Mouse (Mus musculus) right cerebral cortex, postnatal 10 days (tissue): Measurements from ENCODE around the gene Psma6.
A peak's percentile ranks its signal among the peaks of the same experiment; 100 is the strongest.
"Not testable (repeated sequence)": the region's sequence is repeated elsewhere in the genome, so short reads cannot be mapped to it uniquely, and the experiment has no call there.

Experiments used
- DNase-seq, 2 experiments: peaks; one replicate each; pipeline ENCODE4 v3.0.0; 2021; ENCODE audit warnings: low spot score in 2 of 2

The Psma6 gene

DNA sequence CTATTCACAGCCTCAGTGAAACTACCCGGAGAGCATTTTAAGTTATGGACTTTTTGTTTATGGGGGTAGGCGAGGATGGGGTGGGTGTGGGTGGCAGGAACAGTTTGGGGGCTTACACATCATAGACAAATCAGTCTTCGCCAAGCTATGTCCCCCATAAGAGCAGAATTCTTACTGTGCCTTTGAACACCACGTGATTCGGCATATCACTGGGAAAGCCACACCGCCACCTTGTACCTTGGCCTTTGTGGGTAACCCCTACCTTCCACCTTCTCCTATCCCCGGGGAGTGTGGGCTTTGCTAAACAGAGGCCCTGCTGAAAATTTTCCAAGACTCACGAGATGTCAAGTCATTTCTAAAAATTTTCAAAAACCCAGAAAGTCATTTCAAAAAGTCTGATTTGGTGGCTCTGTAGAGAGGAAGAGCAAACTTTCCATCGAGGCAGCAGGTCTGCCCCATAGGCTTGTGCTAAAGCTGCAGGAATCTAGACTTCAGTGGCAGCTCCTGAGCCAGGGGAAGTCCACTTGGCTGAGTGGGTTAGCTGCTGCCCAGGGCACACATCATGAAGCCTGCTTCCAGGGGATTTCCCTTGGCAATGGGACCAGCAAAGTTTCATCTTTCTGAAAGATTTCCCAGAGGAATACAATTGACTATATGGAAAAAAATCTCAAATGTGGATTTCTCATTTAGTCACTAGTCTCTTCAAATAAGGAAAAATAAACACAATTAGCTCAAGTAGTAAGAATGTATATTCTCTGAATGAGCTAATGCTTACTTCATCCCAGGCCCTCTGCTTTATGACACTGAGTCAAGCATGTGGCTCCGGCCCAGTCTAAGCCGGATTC, 8.9 kb downstream of the Psma6 start:
- DNase-seq = no peak

DNA sequence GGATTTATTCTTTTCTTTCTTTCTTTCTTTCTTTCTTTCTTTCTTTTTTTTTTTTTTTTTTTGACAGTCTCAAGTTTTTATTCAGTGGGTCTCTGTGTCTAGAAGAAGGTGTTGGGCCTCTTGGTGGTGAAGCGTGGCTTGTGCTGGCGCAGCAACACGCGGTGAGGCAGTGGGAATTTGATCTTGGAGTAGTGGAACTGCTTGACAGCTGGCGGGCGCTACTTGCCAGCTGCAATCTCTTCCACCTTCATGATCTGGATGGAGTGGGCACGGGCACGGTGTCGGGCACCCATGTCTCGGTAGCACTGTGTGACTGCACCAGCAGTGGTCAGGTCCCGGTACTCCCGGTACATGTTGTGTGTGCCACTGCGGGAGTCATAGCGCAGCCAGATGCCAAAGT, 11.6 kb downstream of the Psma6 start:
- not testable (repeated sequence) for DNase-seq

DNA sequence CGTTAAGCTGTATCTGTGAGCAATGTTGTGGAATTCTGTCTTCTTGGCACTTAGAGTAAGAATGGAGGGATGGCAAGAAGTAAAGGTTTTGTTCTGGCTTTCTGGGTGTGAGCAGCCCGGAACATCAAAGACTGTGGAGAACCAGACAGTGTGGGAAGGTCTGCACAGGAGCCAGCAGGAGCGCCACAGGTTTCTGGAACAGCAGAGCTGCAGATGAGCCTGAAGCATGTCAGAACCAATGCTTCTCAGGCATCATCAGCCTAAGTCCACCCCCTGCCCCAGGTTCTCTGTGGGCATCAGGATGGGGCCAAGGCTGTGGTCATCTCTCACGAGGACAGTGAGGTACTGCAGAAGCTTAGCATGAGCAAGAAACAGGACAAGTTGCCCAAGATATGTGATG, 12.5 kb downstream of the Psma6 start:
- DNase-seq = no peak

DNA sequence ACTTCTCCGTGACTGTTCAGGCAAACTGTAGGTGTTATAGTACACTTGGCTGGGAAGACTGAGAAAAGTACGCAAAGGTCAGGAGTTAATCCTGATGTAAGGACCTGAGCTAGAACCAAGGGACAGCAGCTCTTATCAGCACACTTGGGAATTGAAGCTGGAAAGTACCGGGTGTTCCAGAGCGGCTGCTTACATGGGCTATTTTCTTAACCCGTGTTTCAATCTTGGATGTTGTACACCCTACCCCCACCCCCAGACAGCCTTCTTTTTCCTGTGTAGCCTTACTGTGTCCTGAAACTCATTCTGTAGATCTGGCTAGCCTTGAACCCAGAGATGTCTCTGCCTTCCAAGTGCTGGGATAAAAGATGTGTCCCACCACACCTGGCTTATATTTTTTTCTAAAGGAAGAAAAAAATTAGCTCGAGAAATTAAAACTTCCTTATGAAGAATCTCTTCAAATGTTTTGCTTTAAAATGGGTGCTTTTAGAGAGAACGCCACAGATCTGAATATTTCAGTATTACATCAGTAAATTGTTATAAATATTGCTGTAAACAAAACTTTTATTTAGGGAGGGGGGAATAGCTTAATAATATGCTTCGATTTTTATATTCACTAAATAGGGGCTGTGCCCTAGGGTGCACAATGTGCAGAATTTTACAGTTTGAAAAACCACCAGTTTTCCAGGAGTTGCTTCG, 13.7 kb downstream of the Psma6 start:
- no peak for DNase-seq

DNA sequence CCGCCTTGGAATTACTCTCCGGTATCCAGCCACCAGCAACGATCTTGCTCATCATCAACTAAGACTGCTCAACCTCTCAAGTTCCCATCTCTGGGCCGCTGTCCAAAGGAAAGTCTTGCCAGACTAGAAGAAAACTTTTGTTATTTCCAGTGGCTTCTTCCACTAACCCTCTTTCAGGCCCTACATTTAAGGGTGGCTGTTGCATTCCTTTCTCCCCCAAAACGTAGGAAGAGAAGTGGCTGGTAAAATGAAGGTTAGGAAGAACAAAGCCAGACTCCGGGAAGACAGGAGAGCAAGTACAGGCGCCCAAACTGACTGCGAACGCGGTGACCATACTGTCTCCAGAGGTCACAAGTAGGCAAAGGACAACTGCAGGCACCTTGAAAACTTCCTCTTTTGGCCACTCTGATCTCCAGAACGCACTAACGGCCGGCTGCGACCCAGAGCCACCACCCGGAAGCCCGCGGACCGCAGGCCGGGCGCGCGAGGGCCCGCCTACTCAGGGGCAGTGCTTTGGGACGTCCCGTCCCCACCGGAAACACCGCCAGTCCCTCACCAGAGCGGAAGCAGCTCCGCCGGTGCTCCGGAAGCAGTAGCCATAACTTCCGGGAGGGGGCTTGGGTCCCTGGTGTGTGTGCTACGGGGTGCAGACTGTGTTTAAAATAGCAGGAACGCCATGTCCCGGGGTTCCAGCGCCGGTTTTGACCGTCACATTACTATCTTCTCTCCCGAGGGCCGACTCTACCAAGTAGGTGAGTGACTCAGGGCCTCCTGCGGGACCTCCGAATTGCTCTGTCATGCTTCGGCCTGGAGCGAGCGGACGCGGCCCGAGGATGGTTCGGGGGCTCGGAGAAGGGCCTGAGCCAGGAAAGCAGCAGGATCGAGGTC, 14.5 kb downstream of the Psma6 start:
- peak; percentile 94 to 95 for DNase-seq

DNA sequence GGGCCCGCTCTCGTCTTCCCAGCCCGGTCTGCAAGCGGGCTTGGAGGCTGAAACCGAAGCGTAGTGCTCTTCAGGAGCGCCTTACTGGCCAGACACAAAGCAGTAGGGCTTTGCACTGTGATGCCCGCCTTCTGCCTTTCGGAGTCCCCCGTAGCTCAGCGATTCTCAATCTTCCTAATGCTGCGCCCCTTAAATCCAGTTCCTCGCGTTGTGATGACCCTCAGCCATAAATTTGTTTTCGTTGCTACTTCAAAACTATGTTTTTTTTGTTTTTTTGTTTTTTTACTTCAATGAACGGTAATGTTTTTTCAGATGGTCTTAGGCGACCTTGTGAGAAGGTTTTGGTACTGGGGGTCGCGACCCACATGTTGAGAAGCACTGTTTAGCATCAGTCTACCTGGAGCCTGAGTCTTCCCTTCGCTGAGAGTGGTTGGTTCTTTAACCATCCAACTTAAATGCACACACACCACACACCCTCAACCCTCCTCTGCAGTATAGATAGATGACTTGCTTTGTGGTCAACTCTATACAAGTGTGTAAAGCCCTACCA, 15.2 kb downstream of the Psma6 start:
- DNase-seq = no peak

DNA sequence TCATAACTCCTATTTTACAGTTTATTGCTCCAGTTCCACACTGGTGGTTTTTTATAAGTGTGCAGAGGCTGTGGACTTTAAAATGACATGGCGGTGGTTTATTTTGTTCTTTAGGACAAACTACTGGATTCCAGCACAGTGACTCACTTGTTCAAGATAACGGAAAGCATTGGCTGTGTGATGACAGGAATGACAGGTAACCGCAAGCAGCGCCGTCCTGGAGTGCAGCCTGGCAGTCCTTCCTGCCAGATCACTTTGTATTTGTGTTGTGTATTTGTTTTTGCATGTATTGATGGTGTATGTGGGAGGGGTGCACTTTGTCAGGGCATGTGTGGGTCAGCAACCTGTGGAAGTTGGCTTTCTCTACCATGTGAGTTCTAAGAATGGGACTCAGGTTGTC, 23.9 kb downstream of the Psma6 start:
- DNase-seq = no peak

DNA sequence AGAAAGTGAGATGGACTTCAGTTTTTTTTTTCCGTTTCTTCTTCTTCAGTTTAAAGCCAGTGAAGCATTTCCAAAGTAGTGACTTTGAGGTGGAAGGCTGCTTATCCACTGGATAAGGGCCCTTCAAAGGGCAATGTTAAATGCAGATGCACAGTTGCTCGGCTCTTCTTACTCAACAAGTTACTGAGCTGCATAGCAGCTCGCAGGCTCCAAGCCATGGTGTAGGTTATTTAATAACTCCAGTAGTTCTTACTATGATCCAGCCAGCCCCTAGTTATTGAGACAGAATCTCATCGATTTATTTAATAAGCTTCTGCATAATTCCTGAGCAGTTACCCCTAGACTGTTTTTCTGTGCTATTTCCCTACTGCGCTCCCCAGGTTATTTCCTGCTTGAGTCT, 31.2 kb downstream of the Psma6 start:
- no peak for DNase-seq

DNA sequence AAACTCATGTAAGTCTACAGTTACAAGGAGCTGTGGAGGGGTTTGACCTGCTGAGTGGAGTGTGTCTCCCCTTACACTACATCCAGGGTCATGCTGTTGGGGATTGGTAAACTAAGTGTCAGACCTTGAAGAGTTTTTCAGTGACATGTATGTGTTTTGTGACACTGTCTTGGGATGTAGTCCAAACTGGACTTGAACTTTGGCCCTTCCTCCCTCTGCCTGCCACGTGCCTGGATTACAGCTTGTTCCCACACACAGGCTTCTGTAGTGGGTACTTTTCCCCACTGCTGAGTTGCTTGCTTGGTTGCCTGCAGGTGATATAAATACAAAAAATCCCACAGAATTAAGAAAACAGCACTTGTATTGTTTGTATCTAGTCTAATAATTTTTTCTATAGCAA, 31.7 kb downstream of the Psma6 start:
- DNase-seq = no peak

DNA sequence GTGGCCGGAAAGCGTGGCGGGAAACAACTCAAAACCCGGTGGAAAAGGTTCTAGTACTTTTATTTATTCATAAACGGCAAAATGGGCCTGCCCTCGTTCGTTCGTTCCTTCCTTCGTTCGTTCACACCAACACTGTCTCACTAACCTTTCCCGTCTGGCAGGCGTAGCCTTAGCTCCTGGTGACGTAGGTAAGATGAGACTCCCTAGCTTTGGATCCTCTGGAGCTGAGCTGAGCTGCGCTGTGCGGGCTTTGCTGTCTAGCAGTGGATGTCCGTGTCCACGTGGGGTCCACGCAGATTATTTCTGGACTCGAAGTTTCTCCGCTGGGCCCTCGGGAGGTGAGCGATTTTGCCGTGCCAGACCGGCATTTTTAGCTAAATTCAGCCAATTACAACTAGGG, 36.2 kb downstream of the Psma6 start:
- DNase-seq = no peak

DNA sequence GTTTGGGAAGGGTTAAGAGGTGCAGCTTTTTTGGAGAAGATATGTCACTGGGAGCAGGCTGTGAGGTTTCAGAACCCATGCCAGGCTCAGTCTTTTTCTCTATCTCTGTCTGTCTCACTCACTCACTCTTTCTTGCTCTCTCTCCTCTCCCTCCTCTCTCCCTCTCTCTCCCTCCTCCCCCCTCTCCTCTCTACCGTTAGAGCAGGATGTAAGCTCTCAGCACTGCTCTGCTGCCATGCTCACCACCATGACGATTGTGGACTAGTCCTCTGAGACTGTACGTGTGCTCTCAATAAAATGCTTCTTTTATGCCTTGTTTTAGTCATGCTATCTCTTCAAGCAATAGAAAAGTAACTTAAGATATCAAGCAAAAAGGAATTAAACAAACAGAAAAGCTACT, 38.0 kb downstream of the Psma6 start:
- no peak for DNase-seq

DNA sequence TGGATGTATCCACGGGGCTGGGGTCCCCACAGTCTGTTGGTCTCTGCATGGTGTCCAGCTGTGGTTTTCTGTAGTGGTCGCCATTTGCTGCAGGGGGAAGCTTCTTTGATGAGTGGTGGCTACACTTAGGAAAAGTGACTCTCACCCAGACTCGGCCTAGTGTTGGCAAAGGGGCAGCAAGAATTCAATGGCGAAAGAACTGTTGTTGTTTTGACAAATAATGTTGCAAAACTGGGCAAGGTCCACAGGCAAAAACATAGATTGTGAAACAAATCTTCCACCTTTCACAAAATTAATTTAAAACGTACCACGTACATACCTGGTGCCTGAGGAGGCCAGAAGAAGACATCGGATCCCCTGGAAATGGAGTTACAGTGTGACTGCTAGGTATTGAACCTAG, 42.3 kb downstream of the Psma6 start:
- DNase-seq = no peak

DNA sequence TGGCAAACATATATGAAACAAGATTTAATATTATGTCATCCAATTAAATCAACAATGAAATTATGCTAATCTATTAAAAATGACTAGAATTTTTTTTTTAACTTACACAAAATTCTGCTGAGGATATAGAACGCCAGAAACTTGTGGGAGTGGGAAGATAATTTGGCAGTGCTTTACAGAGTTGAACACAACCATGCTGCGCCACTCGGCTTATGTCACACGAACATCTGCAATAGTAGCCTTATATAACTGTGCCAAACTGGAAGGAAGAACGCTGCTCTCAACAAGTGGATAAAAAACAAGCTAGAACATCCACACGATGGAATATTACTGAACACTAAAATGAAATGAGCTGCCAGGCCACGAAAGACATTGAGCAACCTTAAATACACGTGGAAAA, 45.2 kb downstream of the Psma6 start:
- DNase-seq = no peak

DNA sequence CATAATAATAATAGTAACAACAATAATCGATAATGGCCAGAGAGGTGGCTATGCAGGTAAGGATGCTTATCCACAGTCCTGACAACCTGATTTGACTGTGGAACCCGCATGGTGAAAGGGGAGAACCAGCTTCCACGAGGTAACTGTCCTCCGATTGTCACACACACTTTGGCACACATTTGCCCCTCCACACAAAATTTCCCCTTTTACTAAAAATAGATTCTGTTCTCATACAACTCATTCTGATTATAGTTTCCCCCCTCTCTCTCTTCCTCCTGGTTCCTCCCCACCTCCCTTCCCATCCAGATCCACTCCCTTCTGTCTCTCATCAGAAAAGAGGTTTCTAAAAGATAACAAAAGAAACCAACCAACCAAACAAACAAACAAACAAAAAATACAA, 45.9 kb downstream of the Psma6 start:
- DNase-seq = no peak

DNA sequence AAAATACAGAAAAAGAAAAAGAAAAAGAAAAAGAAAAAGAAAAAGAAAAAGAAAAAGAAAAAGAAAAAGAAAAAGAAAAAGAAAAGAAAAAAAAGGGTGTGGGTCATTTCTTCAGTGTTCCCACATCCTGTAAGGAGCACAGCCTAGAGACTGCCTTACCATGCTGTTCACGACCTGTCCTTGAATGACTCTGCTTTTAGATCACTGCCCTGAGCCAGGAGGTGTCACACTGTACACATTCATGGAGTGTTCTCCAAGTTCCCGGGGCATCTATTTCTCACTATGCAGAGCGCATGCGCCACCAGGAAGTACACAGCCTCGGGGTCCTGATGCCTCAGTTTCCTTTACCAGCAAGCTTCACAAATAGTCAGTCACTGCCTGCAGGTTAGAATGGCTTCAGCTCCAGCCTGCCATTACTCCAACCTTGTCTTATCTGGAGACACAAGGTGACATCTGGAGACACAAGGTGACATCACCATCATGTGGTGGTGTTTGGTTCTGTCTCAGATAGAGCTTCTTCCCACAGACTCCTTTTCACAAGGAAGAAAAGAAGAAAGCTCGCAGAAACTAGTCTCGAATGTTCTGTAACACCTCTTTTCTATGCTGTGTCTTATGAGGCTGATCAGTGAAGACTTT, 48.4 kb downstream of the Psma6 start:
- DNase-seq = no peak

DNA sequence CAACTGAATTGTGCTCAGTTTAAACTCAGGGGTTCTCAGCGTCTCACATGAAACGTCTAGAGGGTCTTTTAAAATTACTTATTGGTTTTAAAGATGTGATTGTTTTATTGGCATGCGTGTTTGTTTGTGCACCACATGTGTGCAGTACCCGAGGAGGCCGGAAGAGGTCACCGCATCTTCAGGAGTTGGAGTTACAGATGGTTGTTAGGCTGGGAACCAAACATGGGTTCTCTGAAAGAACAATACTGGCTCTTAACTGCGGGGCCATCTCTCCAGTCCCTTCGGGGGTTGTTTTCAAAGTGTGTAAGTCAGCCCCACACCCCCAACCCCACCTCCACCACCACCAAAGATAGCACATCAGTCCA, 48.9 kb downstream of the Psma6 start:
- no peak for DNase-seq

DNA sequence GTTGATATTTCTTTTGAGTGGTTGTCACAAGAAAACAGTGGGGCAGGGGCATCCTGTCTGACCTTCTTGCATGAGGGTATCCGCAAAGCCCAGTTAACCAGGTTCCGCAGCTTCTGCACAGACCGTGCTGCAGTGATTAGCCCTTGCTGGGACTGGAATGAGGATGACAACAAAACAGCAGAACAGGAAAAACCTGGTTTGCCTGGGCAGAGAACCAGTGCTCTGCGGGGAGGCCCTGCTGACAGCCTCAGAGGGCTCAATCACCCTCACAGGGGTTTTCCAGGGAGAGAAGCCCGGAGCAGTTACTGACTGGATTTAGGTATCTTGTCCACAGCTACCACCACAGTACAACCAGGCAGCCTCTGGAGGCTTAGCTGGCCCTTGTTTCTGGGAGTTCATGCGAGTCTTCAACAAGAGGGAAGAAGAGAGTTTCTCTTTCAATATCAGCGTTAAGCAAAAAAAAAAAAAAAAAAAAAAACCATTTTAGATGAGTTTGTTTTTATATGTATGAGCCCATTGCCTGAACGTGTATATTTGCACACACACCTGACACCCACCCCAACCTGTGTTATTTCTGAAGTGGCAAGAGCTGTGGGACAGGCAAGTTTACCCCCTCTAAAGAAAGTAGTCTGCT, 49.9 kb downstream of the Psma6 start:
- no peak for DNase-seq

DNA sequence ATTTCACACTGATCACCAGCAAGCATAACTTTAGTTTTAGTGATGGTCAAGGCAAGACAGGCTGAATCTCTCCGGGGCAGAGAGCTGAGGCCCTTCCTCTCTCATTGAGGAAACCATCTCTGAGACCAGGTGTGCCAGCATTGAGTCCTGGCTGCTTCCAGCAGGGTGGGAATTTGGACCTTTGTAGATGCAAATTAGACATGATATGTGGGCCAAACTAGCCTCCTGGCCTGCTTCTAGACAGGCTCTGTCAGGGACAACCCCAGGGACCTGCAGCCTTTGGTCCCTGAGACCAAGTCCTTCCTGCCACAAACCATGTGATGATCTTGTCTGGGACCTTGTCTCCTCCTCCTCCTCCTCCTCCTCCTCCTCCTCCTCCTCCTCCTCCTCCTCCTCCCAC, 51.1 kb downstream of the Psma6 start:
- no peak for DNase-seq

DNA sequence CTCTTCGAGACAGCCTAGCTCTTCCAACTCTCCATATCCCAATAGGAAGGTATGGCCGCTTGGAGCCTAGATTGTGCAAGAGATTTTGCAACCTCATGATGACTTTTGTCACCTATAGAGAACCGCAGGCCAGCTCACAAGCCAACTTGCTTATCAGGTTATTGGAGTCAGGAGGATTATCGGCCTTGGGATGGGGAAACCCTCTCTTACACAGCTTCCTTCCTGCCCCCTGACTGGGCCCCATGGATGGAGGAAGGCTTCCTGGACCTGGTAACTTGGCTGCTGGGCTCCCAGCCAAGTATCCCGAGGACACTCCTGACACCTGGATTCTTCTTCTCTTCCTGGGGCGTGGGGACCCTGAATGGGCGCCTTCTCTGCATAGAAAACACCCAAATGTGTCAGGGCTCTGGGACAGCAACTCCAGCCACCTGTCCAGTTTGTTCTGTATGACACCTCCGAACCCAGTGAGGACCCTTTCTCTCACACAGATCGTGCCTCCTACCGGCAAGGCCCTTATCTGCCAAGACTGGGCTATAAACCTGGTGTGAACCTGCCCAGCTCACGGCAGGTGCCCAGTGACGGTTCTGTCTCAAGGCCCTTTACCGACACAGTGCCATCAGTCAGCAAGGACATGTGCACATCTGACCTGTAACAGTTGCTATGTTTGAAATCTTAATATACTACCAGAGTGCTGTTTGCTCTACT, 53.3 kb downstream of the Psma6 start:
- DNase-seq = no peak

DNA sequence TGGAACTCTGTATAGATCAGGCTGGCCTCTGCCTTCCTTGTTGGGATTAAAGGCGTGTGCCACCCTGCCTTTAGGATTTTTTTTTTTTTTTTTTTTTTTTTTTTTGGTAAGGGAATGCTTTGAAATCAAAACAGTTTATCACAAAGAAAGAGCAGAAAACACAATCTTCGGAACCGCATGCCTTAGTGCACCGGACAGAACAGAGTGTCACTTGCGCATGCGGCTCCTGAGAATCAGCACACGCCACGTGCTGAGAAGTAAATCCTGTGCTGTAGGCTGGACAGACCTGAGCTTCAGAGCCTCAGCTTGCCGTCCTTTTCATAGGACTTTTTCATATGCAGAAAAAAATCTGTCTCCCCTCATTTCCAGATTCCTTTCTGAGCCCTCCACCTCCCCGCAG, 54.0 kb downstream of the Psma6 start:
- no peak for DNase-seq
